Mouse (Mus musculus): ENCODE results near the gene Hbb-bt. TPM values are rescaled to one million over a fixed set of nuclear protein-coding genes. Genes with fewer than 3 reads are reported as not detected.
"Not testable (repeated sequence)": the region's sequence is repeated elsewhere in the genome, so short reads cannot be mapped to it uniquely, and the experiment has no call there.

Gene Hbb-bt
- total RNA-seq, 2 experiments from 2014 or later: 28.0 to 32.7 TPM

DNA sequence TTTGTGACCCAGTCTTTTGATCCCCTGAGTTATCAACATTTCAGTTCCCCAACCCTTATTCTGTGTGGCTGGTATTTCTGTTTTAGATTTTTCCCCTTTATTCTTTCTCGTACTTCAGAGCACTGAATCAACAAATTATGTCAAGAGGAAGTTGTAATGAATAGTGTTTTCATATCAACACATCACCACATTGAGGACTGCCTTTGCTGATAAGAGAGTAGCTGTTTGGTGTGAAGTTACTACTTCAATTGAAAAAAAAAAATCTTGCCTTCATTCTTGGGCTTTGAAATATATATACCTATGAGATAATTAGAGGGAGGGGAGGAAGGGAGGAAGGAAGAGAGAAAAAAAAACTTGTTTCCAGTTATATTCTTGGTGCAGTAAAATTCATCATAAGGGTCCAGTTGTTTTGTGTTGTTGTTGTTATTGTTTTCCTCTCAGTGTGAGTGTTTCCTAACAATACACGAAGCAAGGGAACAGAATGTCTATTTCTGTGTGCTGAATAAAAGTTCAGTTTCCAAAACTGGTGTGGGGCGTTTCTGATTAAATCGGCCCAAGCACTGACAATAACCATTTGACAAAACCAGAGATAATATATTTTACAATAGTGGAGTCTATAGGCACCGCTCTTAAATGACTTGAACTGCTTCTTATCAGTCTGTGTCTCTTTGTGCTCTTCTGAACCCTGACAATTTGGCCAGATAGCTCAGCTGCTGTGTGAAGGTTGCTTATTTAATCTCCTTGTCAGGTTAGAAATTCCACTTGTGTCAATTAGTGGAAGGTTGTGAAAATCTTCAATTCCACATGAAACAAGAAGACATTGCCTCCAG, 4.6 kb downstream of the Hbb-bt start:
- DNase-seq (ENCODE audit: low spot score): no peak

DNA sequence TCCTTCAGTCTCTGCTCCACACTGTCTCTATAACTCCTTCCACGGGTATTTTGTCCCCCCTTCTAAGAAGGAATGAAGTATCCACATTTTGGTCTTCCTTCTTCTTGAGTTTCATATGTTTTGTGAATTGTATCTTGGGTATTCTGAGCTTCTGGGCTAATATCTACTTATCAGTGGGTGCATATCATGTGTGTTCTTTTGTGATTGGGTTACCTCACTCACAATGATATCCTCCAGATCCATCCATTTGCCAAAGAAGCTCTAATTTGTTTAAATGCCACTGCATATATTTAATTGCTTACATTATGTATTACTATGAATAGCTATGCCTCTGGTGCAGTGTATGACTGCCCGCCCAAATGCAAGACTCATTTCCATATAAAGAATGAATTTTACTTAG, 5.7 kb downstream of the Hbb-bt start:
- DNase-seq (ENCODE audit: low spot score): not testable (repeated sequence)

DNA sequence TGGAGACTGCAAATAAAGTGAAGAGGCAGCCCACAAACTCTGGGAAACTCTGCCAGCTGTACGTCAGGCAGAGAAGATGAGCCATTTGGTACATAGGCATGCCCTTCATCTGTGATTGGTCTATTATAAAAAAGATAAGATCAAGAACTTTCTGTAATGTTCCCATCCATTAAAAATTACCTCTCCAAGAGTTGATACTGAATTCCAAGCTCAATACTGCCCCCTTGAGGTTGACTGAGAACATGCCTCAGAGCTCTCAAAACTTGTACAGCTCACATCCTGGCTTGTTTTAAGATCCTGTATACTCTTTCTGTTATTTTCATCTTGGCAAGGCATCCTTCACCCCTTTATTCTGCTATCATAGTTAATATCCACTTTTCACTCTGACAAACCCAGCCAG, 6.9 kb downstream of the Hbb-bt start:
- DNase-seq (ENCODE audit: low spot score): peak; percentile 1

- DNase-seq (ENCODE audit: low spot score): no peak
Measured at GRCm38 (mm10) chr7:103792669-103793388, 21.0 kb downstream of the Hbb-bt start.

- DNase-seq (ENCODE audit: low spot score): no peak
Measured at GRCm38 (mm10) chr7:103791721-103792120, 22.1 kb downstream of the Hbb-bt start, which contains the start of gene Olfr67. Gene Olfr67 (minus strand): TSS chr7:103791821.

- DNase-seq (ENCODE audit: low spot score): no peak
Measured at GRCm38 (mm10) chr7:103779598-103779997, 34.2 kb downstream of the Hbb-bt start, which contains the start of gene Olfr68. Gene Olfr68 (minus strand): TSS chr7:103779698.

- DNase-seq (ENCODE audit: low spot score): not testable (repeated sequence)
Measured at GRCm38 (mm10) chr7:103777652-103778051, 36.1 kb downstream of the Hbb-bt start.

- no peak for DNase-seq (ENCODE audit: low spot score)
Measured at GRCm38 (mm10) chr7:103771494-103771893, 42.3 kb downstream of the Hbb-bt start, which contains the start of gene Olfr69. Gene Olfr69 (minus strand): TSS chr7:103771594.

- not testable (repeated sequence) for DNase-seq (ENCODE audit: low spot score)
Measured at GRCm38 (mm10) chr7:103767687-103768086, 46.1 kb downstream of the Hbb-bt start.

Other genes with a start within 250 kb of the Hbb-bt start
- gene Olfr616, start 244.9 kb downstream of the Hbb-bt start, total RNA-seq (2021): not detected
- gene Olfr617, start 240.9 kb downstream of the Hbb-bt start, total RNA-seq (2021): not detected
- gene Olfr618, start 223.9 kb downstream of the Hbb-bt start, total RNA-seq (2021): not detected
- not detected for gene Olfr619, start 213.4 kb downstream of the Hbb-bt start, total RNA-seq (2021)
- not detected for gene Olfr620, start 201.5 kb downstream of the Hbb-bt start, total RNA-seq (2021)
- gene Olfr622, start 171.3 kb downstream of the Hbb-bt start, total RNA-seq (2021): not detected
- not detected for gene Olfr623, start 150.3 kb downstream of the Hbb-bt start, total RNA-seq (2021)
- not detected for gene Olfr624, start 142.8 kb downstream of the Hbb-bt start, total RNA-seq (2021)
- gene Olfr625-ps1, start 131.3 kb downstream of the Hbb-bt start, total RNA-seq (2021): not detected
- gene Olfr243, start 99.3 kb downstream of the Hbb-bt start, total RNA-seq (2021): not detected
- not detected for gene Olfr628, start 83.6 kb downstream of the Hbb-bt start, total RNA-seq (2021)
- not detected for gene Olfr629, start 69.1 kb downstream of the Hbb-bt start, total RNA-seq (2021)
- gene Olfr630, start 56.7 kb downstream of the Hbb-bt start, total RNA-seq (2021): not detected
- gene Olfr69, start 42.4 kb downstream of the Hbb-bt start, total RNA-seq (2021): not detected
- not detected for gene Olfr68, start 34.3 kb downstream of the Hbb-bt start, total RNA-seq (2021)
- gene Olfr67, start 22.2 kb downstream of the Hbb-bt start, total RNA-seq (2021): not detected
- 100 to 1,000 TPM; 317 to 407 TPM for gene Hbb-bs, start 14.1 kb upstream of the Hbb-bt start, total RNA-seq (2021)
- gene Hbb-bh2, start 26.5 kb upstream of the Hbb-bt start, total RNA-seq (2021): not detected
- not detected for gene Hbb-bh1, start 29.2 kb upstream of the Hbb-bt start, total RNA-seq (2021)
- not detected for gene Hbb-y, start 39.2 kb upstream of the Hbb-bt start, total RNA-seq (2021)
- not detected for gene Olfr66, start 72.3 kb upstream of the Hbb-bt start, total RNA-seq (2021)
- gene Olfr64, start 80.5 kb upstream of the Hbb-bt start, total RNA-seq (2021): not detected
- not detected for gene Olfr65, start 89.5 kb upstream of the Hbb-bt start, total RNA-seq (2021)
- not detected for gene Olfr631, start 114.8 kb upstream of the Hbb-bt start, total RNA-seq (2021)
- not detected for gene Olfr632, start 120.4 kb upstream of the Hbb-bt start, total RNA-seq (2021)
- gene Olfr633, start 130.4 kb upstream of the Hbb-bt start, total RNA-seq (2021): not detected
- not detected for gene Olfr635, start 157.2 kb upstream of the Hbb-bt start, total RNA-seq (2021)
- not detected for gene Olfr638, start 184.8 kb upstream of the Hbb-bt start, total RNA-seq (2021)
- gene Olfr639, start 203.3 kb upstream of the Hbb-bt start, total RNA-seq (2021): under 1 TPM in 1 of 2 experiments, not detected in 1; 0.05 TPM
- gene Olfr640, start 211.6 kb upstream of the Hbb-bt start, total RNA-seq (2021): not detected
- not detected for gene Olfr641, start 221.4 kb upstream of the Hbb-bt start, total RNA-seq (2021)
- not detected for gene Olfr642, start 238.7 kb upstream of the Hbb-bt start, total RNA-seq (2021)
- not detected for gene 4930516K23Rik, start 247.4 kb upstream of the Hbb-bt start, total RNA-seq (2021)

All from gastrocnemius, adult 18-20 months (tissue).